8 mouse cellular contexts compared by ENCODE assay signal in the genomic region with DNA sequence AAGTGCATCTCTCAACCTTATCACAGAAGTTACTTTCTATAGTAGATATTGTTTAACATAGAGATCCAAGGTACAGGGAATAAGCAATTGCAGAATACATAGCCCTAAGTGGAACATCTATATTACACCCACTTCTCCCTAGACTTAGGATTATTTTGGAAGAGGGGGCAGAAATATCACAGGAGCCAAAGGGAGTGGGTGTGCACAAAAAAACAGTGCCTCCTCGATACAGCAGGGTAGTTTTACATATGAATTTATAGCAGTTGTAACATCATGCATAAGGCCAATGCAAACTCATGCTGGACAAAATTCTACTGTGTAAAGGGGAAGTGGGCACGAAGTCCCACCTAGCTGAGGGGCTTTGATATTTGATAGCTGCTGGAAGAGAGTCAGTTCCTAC.
"Had no signal": no experiment of that assay in that cellular context is flagged by ENCODE, and none has a peak within 500 bp of the region (broad histone marks: within the 10 kb centered on the region; RNA-seq: fewer than 3 reads in every experiment).

No protein-coding gene starts in this region.

- DNase-seq: liver, embryonic 13.5 days; liver, postnatal 0 days; lung, adult 2 months; lung, postnatal 14 days; lung, postnatal 36 days; thymus, adult 18-20 months; thymus, postnatal 14 days; thymus, postnatal 36 days had no signal
